Mouse (Mus musculus): ENCODE data around the gene Rgma. TPM values are rescaled to one million over a fixed set of nuclear protein-coding genes. Genes with fewer than 3 reads are reported as not detected.

Gene Rgma
- polyA plus RNA-seq, 1 experiment from 2014 or later = 3.2 TPM

DNA sequence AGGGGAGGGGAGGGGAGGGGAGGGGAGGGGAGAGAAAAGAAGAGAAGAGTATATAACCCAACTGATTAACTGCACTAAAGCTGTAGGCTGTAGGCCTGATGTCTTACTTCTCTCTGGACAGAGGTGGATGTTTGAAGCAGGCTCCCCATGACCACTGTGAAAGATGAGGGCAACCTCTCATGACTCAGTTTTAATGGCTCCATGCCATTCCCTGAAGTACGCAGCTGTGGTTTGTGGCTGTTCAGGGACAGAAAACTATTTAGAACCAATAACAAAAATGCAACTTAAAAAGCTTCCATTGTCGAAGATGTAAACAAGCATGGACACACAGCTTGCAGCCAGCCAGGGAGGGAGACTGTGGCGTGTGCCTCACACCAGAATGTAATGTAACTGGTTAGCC lies 50.9 kb downstream of the Rgma start:
- Histone ChIP-seq H3K27me3 (ENCODE audit: control insufficient read depth, insufficient read depth, low read length) (no peaks in the 10 kb centered on the region), H3K9ac (ENCODE audit: low read length) (no peak overlapping the region), H3K4me2 (ENCODE audit: low read length) (no peak overlapping the region), H3K4me3 (ENCODE audit: control insufficient read depth in 1 of 2, insufficient read depth in 1 of 2, low read depth in 1 of 2, low read length in 2 of 2) (no peak overlapping the region), H3K4me1 (ENCODE audit: control insufficient read depth in 2 of 2, insufficient read depth in 2 of 2, low read length in 2 of 2) (peaks cover 14 to 22% of the 10 kb centered on the region in 2 experiments), H3K27ac (replicated peaks in 1 of 2; ENCODE audit: control insufficient read depth in 1 of 2, insufficient read depth in 1 of 2, low read depth in 2 of 2, low read length in 2 of 2) (no peak overlapping the region), H3K9me3 (ENCODE audit: control insufficient read depth, low read length) (no peaks in the 10 kb centered on the region), H3K36me3 (ENCODE audit: control insufficient read depth, insufficient read depth, low read length) (peaks cover 50% of the 10 kb centered on the region)
- 85% methylated on average over 3 of the region's 3 CpGs for WGBS
- no peak for ATAC-seq (ENCODE audit: insufficient number of reproducible peaks, insufficient read depth, low FRiP score, low read depth)

DNA sequence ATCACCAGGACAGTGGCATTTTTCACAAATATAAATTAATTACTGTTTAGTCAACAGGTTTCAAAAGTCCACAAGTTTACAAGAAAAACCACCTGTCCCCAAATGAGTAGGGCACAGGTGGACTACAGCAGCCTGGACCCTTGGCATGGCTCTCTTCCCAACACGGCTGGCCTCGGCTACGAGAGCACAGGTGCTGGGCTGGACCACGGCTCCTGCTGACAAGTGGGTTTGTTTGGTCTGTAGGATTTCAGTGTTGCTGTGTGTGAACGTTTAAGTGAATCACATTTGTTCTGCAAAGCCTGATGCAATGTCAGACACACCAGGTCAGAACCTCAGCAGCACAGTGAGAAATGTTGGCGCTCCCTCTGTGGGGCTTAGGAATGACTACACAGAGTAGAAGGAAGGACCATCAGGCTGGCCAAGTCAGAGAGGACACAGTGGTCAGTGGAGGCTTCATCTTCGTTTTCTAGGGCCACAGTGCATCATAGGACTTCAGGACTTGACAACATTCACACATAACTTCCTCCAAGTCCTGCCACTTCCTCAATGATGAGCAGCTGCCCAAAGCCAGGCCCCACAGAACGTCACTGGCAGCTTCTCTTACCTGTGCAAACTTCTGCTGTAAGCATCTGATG lies 51.6 kb downstream of the Rgma start:
- Histone ChIP-seq H3K4me3 (ENCODE audit: control insufficient read depth in 1 of 2, insufficient read depth in 1 of 2, low read depth in 1 of 2, low read length in 2 of 2) (no peak overlapping the region), H3K4me1 (ENCODE audit: control insufficient read depth in 2 of 2, insufficient read depth in 2 of 2, low read length in 2 of 2) (peaks cover 8 to 16% of the 10 kb centered on the region in 2 experiments), H3K4me2 (ENCODE audit: low read length) (no peak overlapping the region), H3K9ac (ENCODE audit: low read length) (no peak overlapping the region), H3K36me3 (ENCODE audit: control insufficient read depth, insufficient read depth, low read length) (peaks cover 54% of the 10 kb centered on the region), H3K27me3 (ENCODE audit: control insufficient read depth, insufficient read depth, low read length) (no peaks in the 10 kb centered on the region), H3K9me3 (ENCODE audit: control insufficient read depth, low read length) (no peaks in the 10 kb centered on the region), H3K27ac (replicated peaks in 1 of 2; ENCODE audit: control insufficient read depth in 1 of 2, insufficient read depth in 1 of 2, low read depth in 2 of 2, low read length in 2 of 2) (no peak overlapping the region)
- 86% methylated on average over 8 of the region's 8 CpGs for WGBS
- ATAC-seq (ENCODE audit: insufficient number of reproducible peaks, insufficient read depth, low FRiP score, low read depth) = no peak

DNA sequence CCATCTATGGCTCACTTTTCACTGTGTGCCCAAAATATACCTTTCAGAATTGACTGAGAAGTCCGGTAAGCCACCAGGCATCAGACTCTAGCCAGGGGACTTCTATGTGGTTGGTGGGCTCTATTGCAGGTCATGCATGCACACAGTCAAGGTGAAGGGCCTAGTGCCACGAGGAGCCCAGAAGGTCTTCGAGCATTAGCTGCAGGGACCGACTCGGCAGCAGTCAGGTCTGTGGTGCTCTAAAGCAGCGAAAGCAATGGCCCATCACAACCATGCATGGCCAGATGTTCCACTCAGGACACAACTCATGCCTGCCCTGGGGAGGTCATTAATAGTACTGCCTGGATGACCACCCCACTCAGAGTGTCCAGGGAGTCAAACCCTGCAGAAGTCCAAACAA lies 52.5 kb downstream of the Rgma start:
- WGBS = 93% methylated on average over 6 of the region's 6 CpGs
- H3K27ac ChIP-seq (replicated peaks in 1 of 2; ENCODE audit: control insufficient read depth in 1 of 2, insufficient read depth in 1 of 2, low read depth in 2 of 2, low read length in 2 of 2) = no peak overlapping the region
- H3K27me3 ChIP-seq (ENCODE audit: control insufficient read depth, insufficient read depth, low read length) = no peaks in the 10 kb centered on the region
- H3K4me1 ChIP-seq (ENCODE audit: control insufficient read depth in 2 of 2, insufficient read depth in 2 of 2, low read length in 2 of 2) = peaks cover 5 to 11% of the 10 kb centered on the region in 2 experiments; a peak in 3 of 4 replicates
- H3K9ac ChIP-seq (ENCODE audit: low read length) = no peak overlapping the region
- no peak overlapping the region for H3K4me2 ChIP-seq (ENCODE audit: low read length)
- H3K4me3 ChIP-seq (ENCODE audit: control insufficient read depth in 1 of 2, insufficient read depth in 1 of 2, low read depth in 1 of 2, low read length in 2 of 2) = no peak overlapping the region
- no peaks in the 10 kb centered on the region for H3K9me3 ChIP-seq (ENCODE audit: control insufficient read depth, low read length)
- peaks cover 57% of the 10 kb centered on the region for H3K36me3 ChIP-seq (ENCODE audit: control insufficient read depth, insufficient read depth, low read length)
- no peak for ATAC-seq (ENCODE audit: insufficient number of reproducible peaks, insufficient read depth, low FRiP score, low read depth)

DNA sequence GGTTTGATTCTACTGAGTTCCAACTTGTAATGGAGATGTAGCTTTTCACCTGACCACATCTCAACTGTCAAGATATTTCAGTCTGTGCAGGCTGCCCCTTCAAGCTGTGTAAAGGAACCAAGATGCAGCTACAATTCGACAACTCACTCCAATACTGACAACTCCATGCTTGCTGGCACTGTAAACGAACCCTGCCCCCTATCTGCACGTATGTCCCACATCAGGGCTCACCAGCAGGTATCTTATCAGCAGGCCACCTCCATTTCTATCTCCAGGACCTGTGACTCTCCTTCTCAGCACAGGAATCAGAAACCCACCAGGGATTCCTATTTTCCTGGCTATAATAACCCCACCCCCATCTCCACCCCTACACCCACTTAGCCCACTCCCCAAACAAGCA lies 53.2 kb downstream of the Rgma start:
- Histone ChIP-seq H3K4me1 (ENCODE audit: control insufficient read depth in 2 of 2, insufficient read depth in 2 of 2, low read length in 2 of 2) (peaks cover 5 to 11% of the 10 kb centered on the region in 2 experiments; a peak in 3 of 4 replicates), H3K4me2 (ENCODE audit: low read length) (no peak overlapping the region), H3K9me3 (ENCODE audit: control insufficient read depth, low read length) (no peaks in the 10 kb centered on the region), H3K27me3 (ENCODE audit: control insufficient read depth, insufficient read depth, low read length) (no peaks in the 10 kb centered on the region), H3K36me3 (ENCODE audit: control insufficient read depth, insufficient read depth, low read length) (peaks cover 64% of the 10 kb centered on the region), H3K27ac (replicated peaks in 1 of 2; ENCODE audit: control insufficient read depth in 1 of 2, insufficient read depth in 1 of 2, low read depth in 2 of 2, low read length in 2 of 2) (no peak overlapping the region), H3K9ac (ENCODE audit: low read length) (no peak overlapping the region), H3K4me3 (ENCODE audit: control insufficient read depth in 1 of 2, insufficient read depth in 1 of 2, low read depth in 1 of 2, low read length in 2 of 2) (no peak overlapping the region)
- 72% methylated on average over 3 of the region's 3 CpGs for WGBS
- ATAC-seq (ENCODE audit: insufficient number of reproducible peaks, insufficient read depth, low FRiP score, low read depth) = no peak

DNA sequence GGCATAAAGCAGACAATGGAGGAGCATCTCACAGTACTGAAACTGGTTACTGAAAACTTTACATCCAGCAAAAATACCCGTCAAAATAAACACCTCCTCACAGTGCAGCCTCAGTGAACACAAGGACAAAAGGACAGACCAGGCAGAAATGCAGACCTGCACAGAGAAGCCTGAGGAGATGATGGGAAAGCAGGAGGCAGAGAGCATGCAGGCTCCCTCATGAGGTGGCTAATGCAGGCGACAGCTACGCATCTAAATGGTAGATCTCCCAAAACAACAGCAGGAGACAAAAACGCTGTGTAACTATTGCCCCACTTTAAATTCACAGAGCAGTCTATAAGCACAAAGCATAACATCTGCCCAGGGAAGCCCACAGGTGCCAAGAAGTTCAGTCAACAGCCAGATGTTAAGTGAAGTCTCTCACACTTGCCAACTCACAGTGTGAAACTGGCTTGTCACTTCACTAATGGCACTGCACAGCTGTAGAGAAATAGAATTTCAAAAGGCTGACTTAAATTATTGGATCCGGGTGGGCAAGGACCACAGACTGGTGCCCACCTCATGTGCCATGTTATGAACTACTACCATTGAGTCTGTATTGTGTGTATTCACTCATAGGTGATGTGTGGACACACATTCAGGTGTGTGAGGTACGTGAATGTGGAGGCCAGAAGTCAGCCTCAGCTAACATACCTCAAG lies 58.5 kb downstream of the Rgma start:
- Histone ChIP-seq H3K27ac (replicated peaks in 1 of 2; ENCODE audit: control insufficient read depth in 1 of 2, insufficient read depth in 1 of 2, low read depth in 2 of 2, low read length in 2 of 2) (no peak overlapping the region), H3K36me3 (ENCODE audit: control insufficient read depth, insufficient read depth, low read length) (peaks cover 85% of the 10 kb centered on the region), H3K9me3 (ENCODE audit: control insufficient read depth, low read length) (no peaks in the 10 kb centered on the region), H3K4me1 (ENCODE audit: control insufficient read depth in 2 of 2, insufficient read depth in 2 of 2, low read length in 2 of 2) (peaks cover 0 to 17% of the 10 kb centered on the region in 2 experiments; a peak in 3 of 4 replicates), H3K9ac (ENCODE audit: low read length) (no peak overlapping the region), H3K4me3 (ENCODE audit: control insufficient read depth in 1 of 2, insufficient read depth in 1 of 2, low read depth in 1 of 2, low read length in 2 of 2) (no peak overlapping the region), H3K4me2 (ENCODE audit: low read length) (no peak overlapping the region), H3K27me3 (ENCODE audit: control insufficient read depth, insufficient read depth, low read length) (no peaks in the 10 kb centered on the region)
- ATAC-seq (ENCODE audit: insufficient number of reproducible peaks, insufficient read depth, low FRiP score, low read depth) = no peak
- 80% methylated on average over 6 of the region's 6 CpGs for whole genome bisulfite sequencing

DNA sequence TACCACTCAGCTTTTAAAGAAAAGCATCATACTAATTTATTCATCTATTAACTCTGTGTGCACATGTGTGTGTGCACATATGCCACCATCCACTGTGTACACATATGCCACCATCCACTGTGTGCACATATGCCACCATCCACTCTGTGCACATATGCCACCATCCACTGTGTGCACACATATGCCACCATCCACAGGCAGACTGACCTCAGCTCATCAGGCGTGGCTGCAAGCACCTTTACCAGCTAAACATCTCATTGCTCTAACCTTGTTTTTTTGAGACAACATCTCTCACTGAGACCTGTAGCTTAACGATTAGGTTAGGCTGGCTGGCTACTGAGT lies 59.0 kb downstream of the Rgma start:
- Histone ChIP-seq H3K36me3 (ENCODE audit: control insufficient read depth, insufficient read depth, low read length) (peaks cover 85% of the 10 kb centered on the region), H3K27me3 (ENCODE audit: control insufficient read depth, insufficient read depth, low read length) (no peaks in the 10 kb centered on the region), H3K27ac (replicated peaks in 1 of 2; ENCODE audit: control insufficient read depth in 1 of 2, insufficient read depth in 1 of 2, low read depth in 2 of 2, low read length in 2 of 2) (no peak overlapping the region), H3K9ac (ENCODE audit: low read length) (no peak overlapping the region), H3K4me1 (ENCODE audit: control insufficient read depth in 2 of 2, insufficient read depth in 2 of 2, low read length in 2 of 2) (peaks cover 0 to 17% of the 10 kb centered on the region in 2 experiments; a peak in 3 of 4 replicates), H3K9me3 (ENCODE audit: control insufficient read depth, low read length) (no peaks in the 10 kb centered on the region), H3K4me2 (ENCODE audit: low read length) (no peak overlapping the region), H3K4me3 (ENCODE audit: control insufficient read depth in 1 of 2, insufficient read depth in 1 of 2, low read depth in 1 of 2, low read length in 2 of 2) (no peak overlapping the region)
- WGBS = 92% methylated on average over 2 of the region's 2 CpGs
- no peak for ATAC-seq (ENCODE audit: insufficient number of reproducible peaks, insufficient read depth, low FRiP score, low read depth)

DNA sequence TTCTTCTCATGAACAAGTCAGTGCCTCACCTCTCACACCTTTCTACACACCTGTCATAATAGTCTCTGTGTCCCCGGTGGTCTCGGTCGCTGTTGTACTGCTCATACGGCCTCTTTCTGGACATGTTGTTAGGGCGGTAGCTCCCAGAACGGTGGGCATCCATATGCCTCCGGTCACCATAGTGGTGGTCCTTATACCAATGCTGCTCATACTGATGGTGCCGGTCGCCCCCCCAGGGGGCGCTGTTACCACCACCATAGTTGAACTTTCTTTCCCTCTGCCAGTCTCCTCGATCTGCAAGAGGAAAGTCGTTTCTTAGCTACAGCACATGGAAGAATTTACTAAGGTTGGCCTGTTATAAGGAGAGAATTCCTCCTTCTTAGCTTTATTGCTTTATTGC lies 60.4 kb downstream of the Rgma start:
- Histone ChIP-seq H3K9me3 (ENCODE audit: control insufficient read depth, low read length) (no peaks in the 10 kb centered on the region), H3K4me3 (ENCODE audit: control insufficient read depth in 1 of 2, insufficient read depth in 1 of 2, low read depth in 1 of 2, low read length in 2 of 2) (no peak overlapping the region), H3K4me1 (ENCODE audit: control insufficient read depth in 2 of 2, insufficient read depth in 2 of 2, low read length in 2 of 2) (peaks cover 0 to 17% of the 10 kb centered on the region in 2 experiments; a peak in 3 of 4 replicates), H3K9ac (ENCODE audit: low read length) (no peak overlapping the region), H3K27ac (replicated peaks in 1 of 2; ENCODE audit: control insufficient read depth in 1 of 2, insufficient read depth in 1 of 2, low read depth in 2 of 2, low read length in 2 of 2) (no peak overlapping the region), H3K4me2 (ENCODE audit: low read length) (no peak overlapping the region), H3K27me3 (ENCODE audit: control insufficient read depth, insufficient read depth, low read length) (no peaks in the 10 kb centered on the region), H3K36me3 (ENCODE audit: control insufficient read depth, insufficient read depth, low read length) (peaks cover 86% of the 10 kb centered on the region)
- 79% methylated on average over 12 of the region's 12 CpGs for WGBS
- ATAC-seq (ENCODE audit: insufficient number of reproducible peaks, insufficient read depth, low FRiP score, low read depth) = no peak
